Mouse (Mus musculus) midbrain, embryonic 16.5 days (tissue): ENCODE results near the gene Fam19a5. TPM values are rescaled to one million over a fixed set of nuclear protein-coding genes. Genes with fewer than 3 reads are reported as not detected.
A peak's percentile ranks its signal among the peaks of the same experiment; 100 is the strongest.

Source experiments
- ATAC-seq: fragments of 200-750 bp; cut with Nextera tagmentation; 2 replicates; pipeline ENCODE4 v1.8.0; 2017; ENCODE audit warnings: moderate TSS enrichment
- H3K27ac ChIP-seq: fragments of 300-500 bp; sonication (generic); 2 replicates; pipeline ENCODE4 v1.5.1; 2014; ENCODE audit warnings: mild to moderate bottlenecking, low read length, mixed read lengths
- H3K27me3 ChIP-seq: fragments of 300-500 bp; sonication (generic); 2 replicates; pipeline ENCODE4 v1.6.1; 2014; ENCODE audit warnings: low read depth, low read length, mixed read lengths; ENCODE audit not compliant: control insufficient read depth, insufficient read depth
- H3K36me3 ChIP-seq: fragments of 300-500 bp; sonication (generic); 2 replicates; pipeline ENCODE4 v1.6.1; 2014; ENCODE audit warnings: mild to moderate bottlenecking, low read length, moderate library complexity, mixed read lengths; ENCODE audit not compliant: control insufficient read depth, insufficient read depth
- H3K4me1 ChIP-seq: fragments of 300-500 bp; sonication (generic); 2 replicates; pipeline ENCODE4 v1.6.1; 2014; ENCODE audit warnings: mild to moderate bottlenecking, low read length, mixed read lengths; ENCODE audit not compliant: control insufficient read depth, insufficient read depth
- H3K4me2 ChIP-seq: fragments of 300-500 bp; sonication (generic); 2 replicates; pipeline ENCODE4 v1.6.1; 2014; ENCODE audit warnings: mild to moderate bottlenecking, low read length, mixed read lengths
- H3K4me3 ChIP-seq: fragments of 300-500 bp; sonication (generic); 2 replicates; pipeline ENCODE4 v1.5.1; 2014; ENCODE audit warnings: low read depth, mild to moderate bottlenecking, low read length, moderate library complexity, mixed read lengths
- H3K9ac ChIP-seq: fragments of 300-500 bp; sonication (generic); 2 replicates; pipeline ENCODE4 v1.6.1; 2014; ENCODE audit warnings: low read depth, low read length, mixed read lengths
- H3K9me3 ChIP-seq: fragments of 300-500 bp; sonication (generic); replicated peaks from 2 replicates; pipeline ENCODE4 v1.6.1; 2014; ENCODE audit warnings: mild to moderate bottlenecking, low read length, mixed read lengths; ENCODE audit not compliant: control insufficient read depth, poor library complexity, severe bottlenecking
- WGBS: fragments of 180-500 bp; shearing (Covaris S2); extraction: QIAGEN DNeasy Blood & Tissue Kit; methylation state at CpG from one replicate; pipeline ENCODE4 v1.1.7; 2014; 5-methylcytosine and 5-hydroxymethylcytosine counted together
- polyA plus RNA-seq: library from polyadenylated mRNA; unstranded; fragments of >200 nt; fragmentation: Nextera tagmentation; extraction: Ambion mirVana; gene quantifications from 2 replicates; pipeline ENCODE4 v1.2.1, GENCODE M21; 2015

Fam19a5 gene
- polyA plus RNA-seq, 1 experiment from 2014 or later: 28.5 TPM

- peak; percentile 69 for ATAC-seq
- WGBS: 50% methylated on average over 13 of the region's 13 CpGs
- Histone ChIP-seq H3K9ac (peak overlapping the region; percentile 44; the same call in 1 of the 2 replicates), H3K4me1 (peaks cover 18% of the 10 kb centered on the region), H3K9me3 (peaks cover 5% of the 10 kb centered on the region; the same call in 1 of the 2 replicates), H3K27me3 (no peaks in the 10 kb centered on the region), H3K4me2 (peak overlapping the region; percentile 19; the same call in 1 of the 2 replicates), H3K27ac (peak overlapping the region; percentile 13; the same call in 1 of the 2 replicates), H3K36me3 (0 out of 2 replicates have a peak, but pooled peaks cover 2% of the 10 kb centered on the region), H3K4me3 (no peak overlapping the region)
These were observed 153.4 kb downstream of the Fam19a5 start for GRCm38 (mm10) chr15:87697433-87697996.

DNA sequence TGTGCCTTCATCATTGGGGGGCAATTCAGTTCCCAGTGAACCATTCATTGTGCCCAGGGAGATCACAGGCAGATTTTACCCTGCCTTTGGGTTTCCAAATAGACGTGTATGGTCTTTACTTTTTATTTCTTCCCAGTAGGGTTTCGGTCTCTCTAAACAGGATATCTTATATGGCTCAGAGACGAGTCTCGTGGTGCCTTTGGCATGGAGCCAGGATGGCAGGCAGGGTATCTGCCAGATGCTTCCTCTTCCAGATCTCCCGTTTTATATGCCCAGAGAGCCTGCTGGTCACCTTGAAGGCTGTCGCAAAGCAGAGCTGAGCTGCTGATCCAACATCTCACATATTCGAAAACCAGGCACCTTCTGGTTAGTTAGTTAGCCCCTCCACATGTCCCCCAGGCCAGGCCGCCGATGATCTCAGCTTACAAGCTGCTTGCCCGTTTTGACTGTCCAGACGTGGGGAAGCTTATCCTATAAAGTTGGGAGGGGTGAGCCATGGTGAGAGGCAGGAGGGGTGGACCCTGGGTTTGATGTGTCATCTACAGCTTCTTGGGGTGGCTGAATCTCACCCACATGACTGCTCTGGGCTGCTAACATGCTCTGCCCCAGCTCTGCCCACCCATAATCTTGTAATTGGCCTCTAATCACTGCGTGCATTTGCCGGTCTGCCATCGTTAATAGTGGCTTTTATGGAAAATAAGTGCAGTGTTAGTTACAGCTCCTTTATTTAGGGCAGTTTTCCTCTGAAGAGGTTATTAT lies 154.6 kb downstream of the Fam19a5 start:
- Histone ChIP-seq H3K4me1 (peaks cover 18% of the 10 kb centered on the region), H3K27ac (no peak overlapping the region), H3K27me3 (no peaks in the 10 kb centered on the region), H3K4me2 (no peak overlapping the region), H3K9me3 (peaks cover 5% of the 10 kb centered on the region; the same call in 1 of the 2 replicates), H3K9ac (no peak overlapping the region), H3K36me3 (0 out of 2 replicates have a peak, but pooled peaks cover 2% of the 10 kb centered on the region), H3K4me3 (no peak overlapping the region)
- no peak for ATAC-seq
- WGBS: 57% methylated on average over 14 of the region's 14 CpGs

GRCm38 (mm10) chr15:87702821-87703220 lies 158.7 kb downstream of the Fam19a5 start:
- 96% methylated on average over 1 of the region's 1 CpGs for WGBS
- Histone ChIP-seq H3K4me2 (no peak overlapping the region), H3K4me3 (no peak overlapping the region), H3K9me3 (peaks cover 5% of the 10 kb centered on the region; the same call in 1 of the 2 replicates), H3K27me3 (no peaks in the 10 kb centered on the region), H3K4me1 (peaks cover 7% of the 10 kb centered on the region), H3K27ac (no peak overlapping the region), H3K36me3 (peaks cover 5% of the 10 kb centered on the region; the same call in 1 of the 2 replicates), H3K9ac (no peak overlapping the region)
- no peak for ATAC-seq

DNA sequence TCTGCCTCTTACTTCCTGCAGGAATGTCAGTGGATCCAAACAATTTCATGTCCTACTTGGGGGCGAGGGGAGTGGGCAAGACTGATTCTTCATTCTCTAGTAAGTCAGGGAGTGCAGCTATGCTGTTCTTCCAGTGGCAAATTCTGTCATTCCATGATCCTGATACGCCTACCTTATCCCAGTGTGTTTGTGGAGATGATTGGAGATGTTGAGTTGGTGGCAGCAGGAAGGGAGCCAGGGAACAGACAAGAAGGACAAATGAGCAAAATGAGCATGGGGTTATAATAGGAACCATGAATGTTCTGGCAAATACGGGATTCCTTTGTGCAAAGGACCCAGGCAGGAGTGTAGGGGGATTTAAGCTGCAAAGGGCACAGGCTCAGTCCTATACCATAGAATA lies 159.2 kb downstream of the Fam19a5 start:
- Histone ChIP-seq H3K27ac (no peak overlapping the region), H3K9ac (no peak overlapping the region), H3K9me3 (peaks cover 5% of the 10 kb centered on the region; the same call in 1 of the 2 replicates), H3K4me3 (no peak overlapping the region), H3K4me1 (peaks cover 4% of the 10 kb centered on the region; the same call in 1 of the 2 replicates), H3K27me3 (no peaks in the 10 kb centered on the region), H3K36me3 (peaks cover 5% of the 10 kb centered on the region; the same call in 1 of the 2 replicates), H3K4me2 (no peak overlapping the region)
- no peak for ATAC-seq
- 94% methylated on average over 3 of the region's 3 CpGs for WGBS

GRCm38 (mm10) chr15:87711790-87712189 lies 167.7 kb downstream of the Fam19a5 start:
- Histone ChIP-seq H3K9ac (no peak overlapping the region), H3K27ac (0 out of 2 replicates have a peak overlapping the region, but pooled peaks have one; percentile 24), H3K4me3 (no peak overlapping the region), H3K4me2 (no peak overlapping the region), H3K36me3 (no peaks in the 10 kb centered on the region), H3K9me3 (no peaks in the 10 kb centered on the region), H3K27me3 (no peaks in the 10 kb centered on the region), H3K4me1 (peaks cover 7% of the 10 kb centered on the region; the same call in 1 of the 2 replicates)
- no peak for ATAC-seq
- 60% methylated on average over 4 of the region's 4 CpGs for WGBS

DNA sequence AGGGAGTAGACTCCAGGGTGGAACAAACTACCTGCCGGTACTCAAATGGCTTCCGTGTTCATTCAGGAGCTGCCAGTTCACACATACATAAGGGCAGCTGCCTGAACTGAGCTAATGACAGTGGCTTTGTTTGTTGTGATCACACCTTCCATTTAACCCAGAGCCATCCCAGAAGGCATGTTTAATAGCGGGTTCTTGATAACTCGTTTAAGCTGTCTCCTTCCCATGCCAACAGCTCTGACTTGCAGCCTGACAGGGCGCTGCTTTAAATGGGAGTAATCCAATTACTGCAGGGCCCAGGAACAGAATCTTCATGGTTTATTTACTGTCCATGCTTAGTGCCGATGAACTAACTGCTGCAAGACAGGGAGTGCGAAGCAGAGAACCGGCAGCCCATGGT lies 168.1 kb downstream of the Fam19a5 start:
- Histone ChIP-seq H3K4me3 (no peak overlapping the region), H3K9me3 (no peaks in the 10 kb centered on the region), H3K9ac (no peak overlapping the region), H3K36me3 (no peaks in the 10 kb centered on the region), H3K4me2 (no peak overlapping the region), H3K27ac (0 out of 2 replicates have a peak overlapping the region, but pooled peaks have one; percentile 24), H3K4me1 (peaks cover 7% of the 10 kb centered on the region; the same call in 1 of the 2 replicates), H3K27me3 (no peaks in the 10 kb centered on the region)
- 58% methylated on average over 8 of the region's 8 CpGs for WGBS
- no peak for ATAC-seq

GRCm38 (mm10) chr15:87715037-87715676 lies 171.1 kb downstream of the Fam19a5 start:
- H3K27ac ChIP-seq: 0 out of 2 replicates have a peak overlapping the region, but pooled peaks have one; percentile 40
- H3K9ac ChIP-seq: no peak overlapping the region
- no peaks in the 10 kb centered on the region for H3K27me3 ChIP-seq
- peaks cover 7% of the 10 kb centered on the region; the same call in 1 of the 2 replicates for H3K4me1 ChIP-seq
- H3K36me3 ChIP-seq: no peaks in the 10 kb centered on the region
- H3K9me3 ChIP-seq: no peaks in the 10 kb centered on the region
- no peak overlapping the region for H3K4me3 ChIP-seq
- peak; percentile 76 for ATAC-seq
- H3K4me2 ChIP-seq: no peak overlapping the region
- 52% methylated on average over 9 of the region's 9 CpGs for WGBS

- Histone ChIP-seq H3K4me3 (no peak overlapping the region), H3K4me2 (no peak overlapping the region), H3K9ac (no peak overlapping the region), H3K27me3 (no peaks in the 10 kb centered on the region), H3K9me3 (no peaks in the 10 kb centered on the region), H3K27ac (no peak overlapping the region), H3K36me3 (no peaks in the 10 kb centered on the region; the same call in 1 of the 2 replicates), H3K4me1 (0 out of 2 replicates have a peak, but pooled peaks cover 2% of the 10 kb centered on the region)
- no peak for ATAC-seq
- WGBS: 58% methylated on average over 5 of the region's 5 CpGs
These were observed 173.0 kb downstream of the Fam19a5 start for GRCm38 (mm10) chr15:87717056-87717455.
